Mouse (Mus musculus) urinary bladder, postnatal 36 days (tissue): ENCODE measurements around the gene Rab15.

Experiments
- DNase-seq, 2 experiments: peaks; one replicate each; pipeline ENCODE4 v3.0.0; 2022; ENCODE audit warnings: low spot score in 2 of 2, mixed read lengths in 1 of 2

Gene Rab15

GRCm38 (mm10) chr12:76778305-76779083 lies 44.2 kb downstream of the Rab15 start:
- DNase-seq, result no peak

GRCm38 (mm10) chr12:76777845-76778244 lies 44.9 kb downstream of the Rab15 start:
- DNase-seq, result no peak

GRCm38 (mm10) chr12:76776898-76777297 lies 45.8 kb downstream of the Rab15 start:
- DNase-seq, result no peak

GRCm38 (mm10) chr12:76775132-76775531 lies 47.6 kb downstream of the Rab15 start:
- no peak for DNase-seq

GRCm38 (mm10) chr12:76774652-76775051 lies 48.1 kb downstream of the Rab15 start:
- no peak for DNase-seq

GRCm38 (mm10) chr12:76771540-76771939 lies 51.2 kb downstream of the Rab15 start:
- no peak for DNase-seq

- no peak for DNase-seq
Observed at GRCm38 (mm10) chr12:76770841-76771500, 51.7 kb downstream of the Rab15 start.

- DNase-seq, result peak in 1 of 2 experiments; percentile 9
Observed at GRCm38 (mm10) chr12:76765901-76766630, 56.6 kb downstream of the Rab15 start.

GRCm38 (mm10) chr12:76765354-76765851 lies 57.3 kb downstream of the Rab15 start, which contains the start of the genes Churc1 and Fntb:
Gene Churc1, plus strand, starts transcription at chr12:76765538.
Gene Fntb, plus strand, starts transcription at chr12:76765589.
- peak; percentile 84 to 90 for DNase-seq

- DNase-seq, result no peak
Observed at GRCm38 (mm10) chr12:76752652-76753318, 69.9 kb downstream of the Rab15 start.

- DNase-seq, result no peak
Observed at GRCm38 (mm10) chr12:76750866-76751459, 71.7 kb downstream of the Rab15 start.
